Mouse (Mus musculus) kidney, adult 2 months (tissue): ENCODE results near the gene Utrn. TPM values are rescaled to one million over a fixed set of nuclear protein-coding genes. Genes with fewer than 3 reads are reported as not detected.

Experiments used
- DNase-seq: peaks from one replicate; pipeline ENCODE4 v3.0.0; 2021
- H3K27ac ChIP-seq: fragments of 200-500 bp; 2 replicates; pipeline ENCODE4 v1.5.1; 2012; ENCODE audit warnings: low read depth, low read length, control low read depth, inconsistent platforms; ENCODE audit not compliant: insufficient read depth
- H3K27me3 ChIP-seq: fragments of 200-500 bp; replicated peaks from 2 replicates; pipeline ENCODE4 v1.6.1; 2012; ENCODE audit warnings: mild to moderate bottlenecking, moderate library complexity, low read length, inconsistent platforms; ENCODE audit not compliant: control insufficient read depth, insufficient read depth
- H3K36me3 ChIP-seq: fragments of 200-500 bp; 2 replicates; pipeline ENCODE4 v1.6.1; 2012; ENCODE audit warnings: mild to moderate bottlenecking, moderate library complexity, low read length, inconsistent platforms; ENCODE audit not compliant: control insufficient read depth, insufficient read depth
- H3K4me1 ChIP-seq: fragments of 200-500 bp; 2 replicates; pipeline ENCODE4 v1.6.1; 2011; ENCODE audit warnings: low read length; ENCODE audit not compliant: control insufficient read depth, insufficient read depth
- H3K4me3 ChIP-seq: fragments of 200-500 bp; 2 replicates; pipeline ENCODE4 v1.5.1; 2011; ENCODE audit warnings: mild to moderate bottlenecking, low read depth, low read length, control low read depth; ENCODE audit not compliant: insufficient read depth
- CTCF ChIP-seq: fragments of 200-500 bp; conservative IDR thresholded peaks from 2 replicates; pipeline ENCODE4 v1.5.1; 2011; ENCODE audit warnings: low read depth, mild to moderate bottlenecking, control low read depth, low read length, moderate library complexity, mixed read lengths; ENCODE audit not compliant: insufficient read depth, insufficient read length
- POLR2A ChIP-seq: fragments of 200-500 bp; IDR thresholded peaks from one replicate; pipeline ENCODE4 v1.6.1; 2011; ENCODE audit warnings: low read depth, low read length, control low read depth
- WGBS: fragments of 180-500 bp; shearing (Covaris S2); methylation state at CpG from one replicate; pipeline ENCODE4 v1.1.7; 2018; 5-methylcytosine and 5-hydroxymethylcytosine counted together
- polyA plus RNA-seq: library from polyadenylated mRNA; depleted of rRNA; stranded (reverse); fragments of >200 nt; gene quantifications from 2 replicates; pipeline ENCODE4 v1.2.3, GENCODE M21; 2012

The Utrn gene
- polyA plus RNA-seq, 1 experiment: 20.8 TPM

- H3K4me3 ChIP-seq: no peak overlapping the region
- H3K27ac ChIP-seq: no peak overlapping the region
- TF ChIP-seq POLR2A: no peak
- TF ChIP-seq CTCF: no peak
- peak; percentile 66 for DNase-seq
- H3K36me3 ChIP-seq: no peaks in the 10 kb centered on the region
- no peaks in the 10 kb centered on the region for H3K27me3 ChIP-seq
- 52% methylated on average over 1 of the region's 1 CpGs for WGBS
- peaks cover 19% of the 10 kb centered on the region for H3K4me1 ChIP-seq
These were observed 31.5 kb downstream of the Utrn start for GRCm38 (mm10) chr10:12837636-12838035.

GRCm38 (mm10) chr10:12836048-12836816 lies 32.9 kb downstream of the Utrn start:
- Histone ChIP-seq H3K36me3 (no peaks in the 10 kb centered on the region), H3K4me1 (peaks cover 19% of the 10 kb centered on the region), H3K27me3 (no peaks in the 10 kb centered on the region), H3K4me3 (no peak overlapping the region), H3K27ac (no peak overlapping the region)
- DNase-seq: no peak
- TF ChIP-seq CTCF: no peak
- no peak for TF ChIP-seq POLR2A
- WGBS: 80% methylated on average over 14 of the region's 14 CpGs

- WGBS: 20% methylated on average over 1 of the region's 1 CpGs
- H3K27me3 ChIP-seq: no peaks in the 10 kb centered on the region
- no peak overlapping the region for H3K27ac ChIP-seq
- H3K4me1 ChIP-seq: peaks cover 19% of the 10 kb centered on the region; the same call in 1 of the 2 replicates
- H3K4me3 ChIP-seq: no peak overlapping the region
- no peak for TF ChIP-seq POLR2A
- TF ChIP-seq CTCF: no peak
- peak; percentile 41 for DNase-seq
- H3K36me3 ChIP-seq: no peaks in the 10 kb centered on the region
These were observed 35.0 kb downstream of the Utrn start for GRCm38 (mm10) chr10:12834215-12834614.

GRCm38 (mm10) chr10:12832163-12832562 lies 37.0 kb downstream of the Utrn start:
- Histone ChIP-seq H3K27me3 (no peaks in the 10 kb centered on the region), H3K27ac (peak overlapping the region; percentile 29), H3K36me3 (no peaks in the 10 kb centered on the region), H3K4me3 (no peak overlapping the region), H3K4me1 (peaks cover 22% of the 10 kb centered on the region)
- DNase-seq: no peak
- TF ChIP-seq CTCF (no peak), POLR2A (no peak)
- 55% methylated on average over 8 of the region's 8 CpGs for WGBS

GRCm38 (mm10) chr10:12827778-12828177 lies 41.4 kb downstream of the Utrn start:
- TF ChIP-seq CTCF (no peak), POLR2A (no peak)
- Histone ChIP-seq H3K36me3 (no peaks in the 10 kb centered on the region), H3K27me3 (no peaks in the 10 kb centered on the region), H3K4me1 (peaks cover 23% of the 10 kb centered on the region), H3K4me3 (no peak overlapping the region), H3K27ac (no peak overlapping the region)
- peak; percentile 45 for DNase-seq
- 47% methylated on average over 4 of the region's 4 CpGs for WGBS

GRCm38 (mm10) chr10:12827306-12827705 lies 41.9 kb downstream of the Utrn start:
- 76% methylated on average over 3 of the region's 3 CpGs for WGBS
- Histone ChIP-seq H3K4me1 (peaks cover 23% of the 10 kb centered on the region), H3K27me3 (no peaks in the 10 kb centered on the region), H3K27ac (no peak overlapping the region), H3K36me3 (no peaks in the 10 kb centered on the region), H3K4me3 (no peak overlapping the region)
- DNase-seq: no peak
- TF ChIP-seq POLR2A (no peak), CTCF (no peak)

- peak overlapping the region; percentile 21 for H3K27ac ChIP-seq
- no peak overlapping the region for H3K4me3 ChIP-seq
- TF ChIP-seq POLR2A: no peak
- peak; percentile 48 for DNase-seq
- H3K36me3 ChIP-seq: no peaks in the 10 kb centered on the region
- H3K4me1 ChIP-seq: peaks cover 18% of the 10 kb centered on the region
- WGBS: 61% methylated on average over 6 of the region's 6 CpGs
- H3K27me3 ChIP-seq: no peaks in the 10 kb centered on the region
These were observed 42.3 kb downstream of the Utrn start for GRCm38 (mm10) chr10:12826760-12827281.
